Mouse (Mus musculus) midbrain, embryonic 11.5 days (tissue): ENCODE results near the gene Hdhd3. TPM values are rescaled to one million over a fixed set of nuclear protein-coding genes. Genes with fewer than 3 reads are reported as not detected.

Experiments
- ATAC-seq: fragments of 200-750 bp; cut with Nextera tagmentation; 2 replicates; pipeline ENCODE4 v1.8.0; 2017; ENCODE audit warnings: moderate TSS enrichment, moderate library complexity; ENCODE audit not compliant: low FRiP score
- DNase-seq: peaks from one replicate; pipeline ENCODE4 v3.0.0; 2015; ENCODE audit warnings: low spot score; ENCODE audit errors: missing footprints
- H3K27ac ChIP-seq: fragments of 300-500 bp; sonication (generic); 2 replicates; pipeline ENCODE4 v1.5.1; 2014; ENCODE audit warnings: low read depth, low read length
- H3K27me3 ChIP-seq: fragments of 300-500 bp; sonication (generic); 2 replicates; pipeline ENCODE4 v1.6.1; 2014; ENCODE audit warnings: mild to moderate bottlenecking, low read length, moderate library complexity, mixed read lengths; ENCODE audit not compliant: control insufficient read depth, insufficient read depth
- H3K36me3 ChIP-seq: fragments of 300-500 bp; sonication (generic); 2 replicates; pipeline ENCODE4 v1.6.1; 2014; ENCODE audit warnings: mild to moderate bottlenecking, low read length, moderate library complexity, mixed read lengths; ENCODE audit not compliant: control insufficient read depth, insufficient read depth
- H3K4me1 ChIP-seq: fragments of 300-500 bp; sonication (generic); 2 replicates; pipeline ENCODE4 v1.6.1; 2014; ENCODE audit warnings: low read length; ENCODE audit not compliant: control insufficient read depth, insufficient read depth
- H3K4me2 ChIP-seq: fragments of 300-500 bp; sonication (generic); 2 replicates; pipeline ENCODE4 v1.6.1; 2014; ENCODE audit warnings: mild to moderate bottlenecking, moderate library complexity
- H3K4me3 ChIP-seq: fragments of 300-500 bp; sonication (generic); 2 replicates; pipeline ENCODE4 v1.5.1; 2014; ENCODE audit warnings: low read depth, low read length
- H3K9ac ChIP-seq: fragments of 300-500 bp; sonication (generic); 2 replicates; pipeline ENCODE4 v1.6.1; 2014; ENCODE audit warnings: low read length
- H3K9me3 ChIP-seq: fragments of 300-500 bp; sonication (generic); 2 replicates; pipeline ENCODE4 v1.6.1; 2016; ENCODE audit warnings: low read length; ENCODE audit not compliant: control insufficient read depth
- WGBS: fragments of 180-500 bp; shearing (Covaris S2); extraction: QIAGEN DNeasy Blood & Tissue Kit; methylation state at CpG from one replicate; pipeline ENCODE4 v1.1.7; 2014; 5-methylcytosine and 5-hydroxymethylcytosine counted together
- polyA plus RNA-seq: library from polyadenylated mRNA; unstranded; fragments of >200 nt; fragmentation: Nextera tagmentation; extraction: Ambion mirVana; gene quantifications from 2 replicates; pipeline ENCODE4 v1.2.1, GENCODE M21; 2014

The Hdhd3 gene
- polyA plus RNA-seq, 1 experiment from 2014 or later = 12.1 TPM

- peak; percentile 99 for DNase-seq
- Histone ChIP-seq H3K9me3 (no peaks in the 10 kb centered on the region), H3K4me3 (peak overlapping the region; percentile 74), H3K27ac (no peak overlapping the region), H3K9ac (peak overlapping the region; percentile 77), H3K27me3 (no peaks in the 10 kb centered on the region), H3K36me3 (peaks cover 4% of the 10 kb centered on the region; the same call in 1 of the 2 replicates), H3K4me2 (peak overlapping the region; percentile 70), H3K4me1 (peaks cover 4% of the 10 kb centered on the region; the same call in 1 of the 2 replicates)
- ATAC-seq = peak; percentile 98
- 2% methylated on average over 38 of the region's 38 CpGs for WGBS
Measured at GRCm38 (mm10) chr4:62501964-62502732, 1.1 kb downstream of the Hdhd3 start.

- Histone ChIP-seq H3K9ac (peak overlapping the region; percentile 77), H3K4me1 (peaks cover 4% of the 10 kb centered on the region; the same call in 1 of the 2 replicates), H3K27ac (no peak overlapping the region), H3K9me3 (no peaks in the 10 kb centered on the region), H3K36me3 (peaks cover 4% of the 10 kb centered on the region; the same call in 1 of the 2 replicates), H3K27me3 (no peaks in the 10 kb centered on the region), H3K4me3 (peak overlapping the region; percentile 74), H3K4me2 (peak overlapping the region; percentile 70)
- WGBS = 4% methylated on average over 7 of the region's 7 CpGs
- DNase-seq = no peak
- ATAC-seq = peak; percentile 31; the same call in 1 of the 2 replicates
Measured at GRCm38 (mm10) chr4:62501534-62501933, 1.7 kb downstream of the Hdhd3 start.

- WGBS = 87% methylated on average over 4 of the region's 4 CpGs
- no peaks in the 10 kb centered on the region for H3K27me3 ChIP-seq
Measured at GRCm38 (mm10) chr4:62500799-62501198, 2.5 kb downstream of the Hdhd3 start.

GRCm38 (mm10) chr4:62496815-62497214 is 6.5 kb downstream of the Hdhd3 start:
- H3K36me3 ChIP-seq = peaks cover 4% of the 10 kb centered on the region; the same call in 1 of the 2 replicates
- no peak overlapping the region for H3K27ac ChIP-seq
- H3K9ac ChIP-seq = no peak overlapping the region
- H3K9me3 ChIP-seq = no peaks in the 10 kb centered on the region
- no peaks in the 10 kb centered on the region for H3K27me3 ChIP-seq
- ATAC-seq (no peak), DNase-seq (no peak)
- H3K4me2 ChIP-seq = no peak overlapping the region
- H3K4me3 ChIP-seq = no peak overlapping the region
- 85% methylated on average over 8 of the region's 8 CpGs for WGBS
- H3K4me1 ChIP-seq = peaks cover 4% of the 10 kb centered on the region; the same call in 1 of the 2 replicates

More at GRCm38 (mm10) chr4:62500799-62501198, 2.5 kb downstream of the Hdhd3 start:
- H3K36me3 ChIP-seq = peaks cover 4% of the 10 kb centered on the region; the same call in 1 of the 2 replicates
- H3K9me3 ChIP-seq = no peaks in the 10 kb centered on the region
- no peak overlapping the region for H3K4me3 ChIP-seq
- no peak for DNase-seq
- no peak overlapping the region for H3K9ac ChIP-seq
- H3K27ac ChIP-seq = no peak overlapping the region
- H3K4me1 ChIP-seq = peaks cover 4% of the 10 kb centered on the region; the same call in 1 of the 2 replicates
- H3K4me2 ChIP-seq = no peak overlapping the region
- ATAC-seq = no peak

GRCm38 (mm10) chr4:62495946-62496345 is 7.3 kb downstream of the Hdhd3 start:
- DNase-seq (no peak), ATAC-seq (no peak)
- Histone ChIP-seq H3K4me2 (no peak overlapping the region), H3K36me3 (peaks cover 4% of the 10 kb centered on the region; the same call in 1 of the 2 replicates), H3K27ac (no peak overlapping the region), H3K4me3 (no peak overlapping the region), H3K27me3 (no peaks in the 10 kb centered on the region), H3K9me3 (no peaks in the 10 kb centered on the region), H3K4me1 (no peaks in the 10 kb centered on the region), H3K9ac (no peak overlapping the region)
- 85% methylated on average over 8 of the region's 8 CpGs for WGBS

GRCm38 (mm10) chr4:62494230-62494629 is 9.0 kb downstream of the Hdhd3 start:
- no peak for ATAC-seq
- no peak for DNase-seq
- Histone ChIP-seq H3K27me3 (no peaks in the 10 kb centered on the region), H3K9me3 (no peaks in the 10 kb centered on the region), H3K27ac (no peak overlapping the region), H3K36me3 (no peaks in the 10 kb centered on the region), H3K4me3 (no peak overlapping the region), H3K9ac (no peak overlapping the region), H3K4me2 (no peak overlapping the region), H3K4me1 (no peaks in the 10 kb centered on the region)
- 73% methylated on average over 9 of the region's 9 CpGs for WGBS

GRCm38 (mm10) chr4:62492682-62493081 is 10.6 kb downstream of the Hdhd3 start:
- Histone ChIP-seq H3K36me3 (no peaks in the 10 kb centered on the region), H3K27ac (no peak overlapping the region), H3K4me3 (no peak overlapping the region), H3K9ac (no peak overlapping the region), H3K9me3 (no peaks in the 10 kb centered on the region), H3K27me3 (no peaks in the 10 kb centered on the region), H3K4me2 (no peak overlapping the region), H3K4me1 (no peaks in the 10 kb centered on the region)
- ATAC-seq = no peak
- WGBS = 90% methylated on average over 2 of the region's 2 CpGs
- no peak for DNase-seq

GRCm38 (mm10) chr4:62487914-62488313 is 15.4 kb downstream of the Hdhd3 start:
- H3K36me3 ChIP-seq = no peaks in the 10 kb centered on the region
- no peaks in the 10 kb centered on the region for H3K27me3 ChIP-seq
- H3K4me3 ChIP-seq = no peak overlapping the region
- no peak for DNase-seq
- H3K4me1 ChIP-seq = no peaks in the 10 kb centered on the region
- WGBS = 92% methylated on average over 2 of the region's 2 CpGs
- H3K27ac ChIP-seq = no peak overlapping the region
- H3K4me2 ChIP-seq = no peak overlapping the region
- no peak for ATAC-seq
- no peak overlapping the region for H3K9ac ChIP-seq
- H3K9me3 ChIP-seq = no peaks in the 10 kb centered on the region

GRCm38 (mm10) chr4:62487172-62487571 is 16.1 kb downstream of the Hdhd3 start:
- H3K4me3 ChIP-seq = no peak overlapping the region
- no peak overlapping the region for H3K27ac ChIP-seq
- DNase-seq = no peak
- no peak overlapping the region for H3K9ac ChIP-seq
- 93% methylated on average over 5 of the region's 5 CpGs for WGBS
- no peaks in the 10 kb centered on the region for H3K27me3 ChIP-seq
- no peak overlapping the region for H3K4me2 ChIP-seq
- no peaks in the 10 kb centered on the region for H3K36me3 ChIP-seq
- ATAC-seq = no peak
- no peaks in the 10 kb centered on the region for H3K4me1 ChIP-seq
- H3K9me3 ChIP-seq = no peaks in the 10 kb centered on the region
